Mouse (Mus musculus) kidney, postnatal 0 days (tissue): ENCODE results near the gene Fmnl3. TPM values are rescaled to one million over a fixed set of nuclear protein-coding genes. Genes with fewer than 3 reads are reported as not detected.
A peak's percentile ranks its signal among the peaks of the same experiment; 100 is the strongest.
"Not testable (repeated sequence)": the region's sequence is repeated elsewhere in the genome, so short reads cannot be mapped to it uniquely, and the experiment has no call there.

Experiments
- ATAC-seq: fragments of 200-750 bp; cut with Nextera tagmentation; replicated peaks from 2 replicates; pipeline ENCODE4 v1.8.0; 2017; ENCODE audit warnings: low read depth, moderate number of reproducible peaks, moderate TSS enrichment, moderate library complexity; ENCODE audit not compliant: low FRiP score
- DNase-seq: peaks from one replicate; pipeline ENCODE4 v3.0.0-alpha.2; 2016; ENCODE audit warnings: low spot score
- H3K27ac ChIP-seq: fragments of 300-500 bp; sonication (generic); 2 replicates; pipeline ENCODE4 v1.5.1; 2014; ENCODE audit warnings: mild to moderate bottlenecking
- H3K27me3 ChIP-seq: fragments of 300-500 bp; sonication (generic); 2 replicates; pipeline ENCODE4 v1.6.1; 2014; ENCODE audit warnings: low read length, mixed read lengths; ENCODE audit not compliant: insufficient read depth
- H3K36me3 ChIP-seq: fragments of 300-500 bp; sonication (generic); 2 replicates; pipeline ENCODE4 v1.6.1; 2014; ENCODE audit warnings: low read length, mixed read lengths; ENCODE audit not compliant: insufficient read depth
- H3K4me1 ChIP-seq: fragments of 300-500 bp; sonication (generic); replicated peaks from 2 replicates; pipeline ENCODE4 v1.6.1; 2014; ENCODE audit warnings: antibody characterized with exemption, low read length, mixed read lengths; ENCODE audit not compliant: insufficient read depth
- H3K4me2 ChIP-seq: fragments of 300-500 bp; sonication (generic); 2 replicates; pipeline ENCODE4 v1.6.1; 2014; ENCODE audit warnings: mild to moderate bottlenecking, low read length, moderate library complexity, mixed read lengths
- H3K4me3 ChIP-seq: fragments of 300-500 bp; sonication (generic); replicated peaks from 2 replicates; pipeline ENCODE4 v1.5.1; 2014; ENCODE audit warnings: low read depth, low read length
- H3K9ac ChIP-seq: fragments of 300-500 bp; sonication (generic); 2 replicates; pipeline ENCODE4 v1.6.1; 2014; ENCODE audit warnings: low read depth, low read length
- H3K9me3 ChIP-seq: fragments of 300-500 bp; sonication (generic); replicated peaks from 2 replicates; pipeline ENCODE4 v1.6.1; 2016; ENCODE audit warnings: low read length, inconsistent platforms, mixed read lengths
- CTCF ChIP-seq: IDR thresholded peaks from 2 replicates; pipeline ENCODE4 v1.5.1; 2016; ENCODE audit warnings: antibody characterized with exemption, low read depth, mild to moderate bottlenecking, moderate library complexity
- WGBS: fragments of 180-500 bp; shearing (Covaris S2); extraction: QIAGEN DNeasy Blood & Tissue Kit; methylation state at CpG from one replicate; pipeline ENCODE4 v1.1.7; 2014; 5-methylcytosine and 5-hydroxymethylcytosine counted together
- polyA plus RNA-seq: library from polyadenylated mRNA; unstranded; fragments of >200 nt; fragmentation: Nextera tagmentation; extraction: Ambion mirVana; gene quantifications from 2 replicates; pipeline ENCODE4 v1.2.1, GENCODE M21; 2015

Fmnl3 gene
- polyA plus RNA-seq, 1 experiment from 2014 or later, result 31.6 TPM

DNA sequence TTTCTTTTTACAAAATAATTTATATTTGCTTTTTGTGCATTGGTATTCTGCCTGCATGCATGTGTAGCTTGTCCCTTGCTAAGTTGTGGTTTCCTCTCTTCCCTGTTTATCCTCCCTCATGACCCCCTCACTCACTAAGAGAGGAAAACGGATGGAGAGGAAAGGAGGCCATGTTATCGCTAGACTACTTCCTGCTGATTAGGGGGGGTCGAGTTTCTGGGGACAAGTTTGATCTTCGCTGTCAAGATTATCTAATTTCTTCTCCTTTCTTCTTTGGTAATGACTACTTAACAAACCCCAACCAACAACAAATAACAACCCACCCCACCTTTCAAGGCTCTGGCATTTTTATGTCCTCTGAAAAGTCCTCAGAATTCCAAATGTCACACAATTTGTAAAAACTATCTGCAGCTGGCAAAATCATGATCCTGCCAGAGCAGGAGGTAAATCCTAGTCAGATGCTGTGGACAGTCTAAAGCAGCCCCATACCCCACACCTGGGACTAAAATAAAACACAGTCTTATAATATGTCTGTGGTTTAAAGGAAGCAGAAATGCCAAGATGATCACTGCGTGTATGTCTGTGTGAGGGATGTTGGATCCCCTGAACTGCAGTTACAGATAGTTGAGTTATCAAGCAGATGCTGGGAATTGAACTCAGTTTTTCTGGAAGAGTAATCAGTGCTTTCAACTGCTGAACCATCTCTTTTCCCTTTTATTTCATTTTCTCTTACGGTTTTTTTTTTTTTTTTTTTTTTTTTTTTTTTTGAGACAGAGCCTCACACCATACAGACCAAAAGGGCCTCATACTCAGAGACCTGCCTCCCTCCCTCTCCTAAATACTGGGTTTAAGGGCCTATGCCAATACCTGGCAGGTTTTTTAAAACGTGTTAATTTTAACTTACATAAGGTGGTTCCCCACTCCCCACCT is 20.5 kb upstream of the Fmnl3 start:
- Histone ChIP-seq H3K4me1 (peaks cover 15% of the 10 kb centered on the region), H3K9me3 (no peaks in the 10 kb centered on the region), H3K4me2 (no peak overlapping the region), H3K36me3 (no peaks in the 10 kb centered on the region), H3K9ac (no peak overlapping the region), H3K27me3 (no peaks in the 10 kb centered on the region), H3K27ac (no peak overlapping the region), H3K4me3 (no peak overlapping the region)
- WGBS, result 62% methylated on average over 7 of the region's 7 CpGs
- DNase-seq (no peak), ATAC-seq (no peak)
- TF ChIP-seq CTCF, result no peak

- no peak for ATAC-seq
These were observed 17.7 kb upstream of the Fmnl3 start for GRCm38 (mm10) chr15:99387976-99388375.

DNA sequence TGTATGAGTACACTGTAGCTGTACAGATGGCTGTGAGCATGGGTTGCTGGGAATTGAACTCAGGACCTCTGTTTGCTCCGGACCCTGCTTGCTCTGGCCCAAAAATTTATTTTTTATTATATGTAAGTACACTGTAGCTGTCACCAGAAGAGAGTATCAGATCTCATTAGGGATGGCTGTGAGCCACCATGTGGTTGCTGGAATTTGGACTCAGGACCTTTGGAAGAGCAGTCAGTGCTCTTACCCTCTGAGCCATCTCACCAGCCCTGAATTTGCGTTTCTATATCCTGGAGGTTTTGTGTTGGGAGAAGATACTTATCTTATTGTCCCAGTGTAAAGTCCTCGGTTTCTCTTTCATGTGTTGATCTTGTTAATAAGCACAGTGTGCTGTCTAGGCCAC is 16.5 kb upstream of the Fmnl3 start:
- DNase-seq (no peak), ATAC-seq (no peak)
- 75% methylated on average over 3 of the region's 3 CpGs for WGBS
- peaks cover 10% of the 10 kb centered on the region; the same call in 1 of the 2 replicates for H3K4me1 ChIP-seq
- no peaks in the 10 kb centered on the region for H3K36me3 ChIP-seq
- no peaks in the 10 kb centered on the region for H3K9me3 ChIP-seq
- H3K4me2 ChIP-seq, result no peak overlapping the region
- H3K9ac ChIP-seq, result no peak overlapping the region
- H3K27me3 ChIP-seq, result no peaks in the 10 kb centered on the region
- H3K27ac ChIP-seq, result no peak overlapping the region
- no peak overlapping the region for H3K4me3 ChIP-seq
- TF ChIP-seq CTCF, result no peak

More at GRCm38 (mm10) chr15:99387976-99388375, 17.7 kb upstream of the Fmnl3 start:
- no peaks in the 10 kb centered on the region for H3K36me3 ChIP-seq
- H3K9me3 ChIP-seq, result no peaks in the 10 kb centered on the region
- no peak for TF ChIP-seq CTCF
- H3K4me3 ChIP-seq, result no peak overlapping the region
- H3K4me2 ChIP-seq, result no peak overlapping the region
- DNase-seq, result no peak
- H3K27ac ChIP-seq, result no peak overlapping the region
- no peaks in the 10 kb centered on the region for H3K27me3 ChIP-seq
- no peak overlapping the region for H3K9ac ChIP-seq
- WGBS, result 76% methylated on average over 4 of the region's 4 CpGs
- peaks cover 16% of the 10 kb centered on the region for H3K4me1 ChIP-seq

DNA sequence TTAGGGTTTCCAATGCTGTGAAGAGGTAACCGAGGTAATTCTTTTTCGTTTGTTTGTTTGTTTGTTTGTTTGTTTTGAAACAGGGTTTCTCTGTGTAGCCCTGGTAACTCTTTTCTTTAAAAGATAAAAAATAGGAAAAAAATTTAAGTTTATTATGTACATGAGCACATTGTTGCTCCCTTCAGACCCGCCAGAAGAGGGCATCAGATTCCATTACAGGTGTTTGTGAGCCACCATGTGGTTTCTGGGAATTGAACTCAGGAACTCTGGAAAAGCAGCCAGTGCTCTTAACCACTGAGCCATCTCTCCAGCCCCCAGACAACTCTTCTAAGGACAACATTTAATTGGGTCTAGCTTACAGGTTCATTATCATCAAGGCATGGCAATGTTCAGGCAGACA is 15.8 kb upstream of the Fmnl3 start:
- DNase-seq, H3K27ac ChIP-seq, H3K4me3 ChIP-seq, H3K27me3 ChIP-seq, H3K9ac ChIP-seq, H3K36me3 ChIP-seq, H3K4me2 ChIP-seq, H3K9me3 ChIP-seq, ATAC-seq: not testable (repeated sequence)
- WGBS, result 73% methylated on average over 3 of the region's 3 CpGs
- H3K4me1 ChIP-seq, result peaks cover 10% of the 10 kb centered on the region; the same call in 1 of the 2 replicates
- TF ChIP-seq CTCF, result peak; percentile 54

GRCm38 (mm10) chr15:99384071-99384470 is 13.8 kb upstream of the Fmnl3 start:
- H3K4me3 ChIP-seq, result no peak overlapping the region
- peaks cover 10% of the 10 kb centered on the region; the same call in 1 of the 2 replicates for H3K4me1 ChIP-seq
- 21% methylated on average over 6 of the region's 6 CpGs for WGBS
- H3K9me3 ChIP-seq, result no peaks in the 10 kb centered on the region
- ATAC-seq (no peak), DNase-seq (peak; percentile 60)
- no peak for TF ChIP-seq CTCF
- H3K4me2 ChIP-seq, result peak overlapping the region; percentile 0; the same call in 1 of the 2 replicates
- peak overlapping the region; percentile 71 for H3K27ac ChIP-seq
- H3K36me3 ChIP-seq, result no peaks in the 10 kb centered on the region
- H3K9ac ChIP-seq, result no peak overlapping the region
- H3K27me3 ChIP-seq, result no peaks in the 10 kb centered on the region

- DNase-seq (peak; percentile 59), ATAC-seq (peak; percentile 87)
- no peak for TF ChIP-seq CTCF
- Histone ChIP-seq H3K4me3 (no peak overlapping the region), H3K4me2 (no peak overlapping the region), H3K9ac (no peak overlapping the region), H3K27ac (no peak overlapping the region), H3K4me1 (peaks cover 10% of the 10 kb centered on the region; the same call in 1 of the 2 replicates), H3K27me3 (no peaks in the 10 kb centered on the region), H3K9me3 (no peaks in the 10 kb centered on the region), H3K36me3 (no peaks in the 10 kb centered on the region)
These were observed 12.6 kb upstream of the Fmnl3 start for GRCm38 (mm10) chr15:99382893-99383292.
